Mouse (Mus musculus) kidney, embryonic 14.5 days (tissue): ENCODE data around the gene Kcnc4. TPM values are rescaled to one million over a fixed set of nuclear protein-coding genes. Genes with fewer than 3 reads are reported as not detected.

Experiments
- ATAC-seq: fragments of 200-750 bp; cut with Nextera tagmentation; 2 replicates; pipeline ENCODE4 v1.8.0; 2017; ENCODE audit warnings: moderate number of reproducible peaks, mild to moderate bottlenecking, moderate TSS enrichment, moderate library complexity; ENCODE audit not compliant: low FRiP score, low TSS enrichment
- H3K27ac ChIP-seq: fragments of 300-500 bp; sonication (generic); 2 replicates; pipeline ENCODE4 v1.5.1; 2014; ENCODE audit warnings: low read depth, mild to moderate bottlenecking, low read length, moderate library complexity, mixed read lengths
- H3K27me3 ChIP-seq: fragments of 300-500 bp; sonication (generic); 2 replicates; pipeline ENCODE4 v1.6.1; 2014; ENCODE audit warnings: mild to moderate bottlenecking, low read length; ENCODE audit not compliant: control insufficient read depth, insufficient read depth
- H3K36me3 ChIP-seq: fragments of 300-500 bp; sonication (generic); 2 replicates; pipeline ENCODE4 v1.6.1; 2014; ENCODE audit warnings: low read length, mixed read lengths; ENCODE audit not compliant: control insufficient read depth, insufficient read depth
- H3K4me1 ChIP-seq: fragments of 300-500 bp; sonication (generic); 2 replicates; pipeline ENCODE4 v1.6.1; 2014; ENCODE audit warnings: low read length, mixed read lengths; ENCODE audit not compliant: control insufficient read depth, insufficient read depth
- H3K4me2 ChIP-seq: fragments of 300-500 bp; sonication (generic); replicated peaks from 2 replicates; pipeline ENCODE4 v1.6.1; 2014; ENCODE audit warnings: low read depth, mild to moderate bottlenecking, low read length
- H3K4me3 ChIP-seq: fragments of 300-500 bp; sonication (generic); 2 replicates; pipeline ENCODE4 v1.5.1; 2014; ENCODE audit warnings: mild to moderate bottlenecking, low read length
- H3K9ac ChIP-seq: fragments of 300-500 bp; sonication (generic); 2 replicates; pipeline ENCODE4 v1.6.1; 2014; ENCODE audit warnings: low read depth, mild to moderate bottlenecking, low read length, moderate library complexity
- H3K9me3 ChIP-seq: fragments of 300-500 bp; sonication (generic); 2 replicates; pipeline ENCODE4 v1.6.1; 2016; ENCODE audit warnings: low read length; ENCODE audit not compliant: control insufficient read depth
- WGBS: fragments of 180-500 bp; shearing (Covaris S2); extraction: QIAGEN DNeasy Blood & Tissue Kit; methylation state at CpG from one replicate; pipeline ENCODE4 v1.1.7; 2014; 5-methylcytosine and 5-hydroxymethylcytosine counted together
- polyA plus RNA-seq: library from polyadenylated mRNA; unstranded; fragments of >200 nt; fragmentation: Nextera tagmentation; extraction: Ambion mirVana; gene quantifications from 2 replicates; pipeline ENCODE4 v1.2.1, GENCODE M21; 2014

Gene Kcnc4
- polyA plus RNA-seq, 1 experiment from 2014 or later, result 0.16 TPM

DNA sequence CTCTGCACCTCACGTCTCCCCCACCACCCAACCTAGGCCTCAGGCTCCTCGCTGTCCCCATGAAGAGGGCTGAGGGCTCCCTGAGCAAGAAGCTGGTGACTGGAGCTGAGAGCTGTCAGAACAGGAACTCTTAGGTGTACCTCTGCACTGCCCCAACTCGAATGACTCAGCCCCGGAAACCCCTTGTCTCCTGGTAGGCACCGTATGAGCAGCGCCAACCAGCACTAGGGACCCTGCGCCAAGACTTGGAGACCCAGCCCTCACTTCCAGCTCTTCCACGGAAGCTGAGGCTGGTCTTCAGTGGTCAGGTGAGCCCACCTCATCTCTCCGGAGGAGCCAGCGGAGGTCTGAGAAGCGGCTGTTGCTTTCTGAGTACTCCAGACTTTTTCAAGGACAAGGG lies 8.8 kb upstream of the Kcnc4 start:
- Histone ChIP-seq H3K4me1 (no peaks in the 10 kb centered on the region), H3K4me2 (no peak overlapping the region), H3K4me3 (no peak overlapping the region), H3K27me3 (peaks cover 21% of the 10 kb centered on the region; the same call in 1 of the 2 replicates), H3K36me3 (no peaks in the 10 kb centered on the region), H3K27ac (no peak overlapping the region), H3K9ac (no peak overlapping the region), H3K9me3 (no peaks in the 10 kb centered on the region)
- ATAC-seq, result no peak
- WGBS, result 88% methylated on average over 11 of the region's 11 CpGs

DNA sequence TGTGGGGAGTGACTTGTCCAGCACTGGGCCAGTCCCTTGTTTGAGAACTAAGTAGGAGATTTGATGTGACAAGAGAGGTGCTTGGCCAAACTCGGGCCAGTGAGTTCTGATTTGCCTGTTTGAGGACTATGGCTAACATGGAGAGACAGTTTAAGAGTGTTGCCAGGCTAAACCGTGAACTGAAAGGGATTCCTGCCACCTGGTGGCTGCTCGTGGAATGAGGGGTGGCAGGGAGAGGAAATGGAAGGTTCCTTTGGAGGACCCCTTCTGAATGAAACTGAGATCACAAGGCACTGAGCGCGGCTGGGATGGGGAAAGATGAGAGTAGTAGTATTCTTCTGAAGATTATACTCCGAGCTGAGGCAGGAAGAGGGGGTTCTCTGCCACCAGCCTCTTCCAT lies 7.2 kb upstream of the Kcnc4 start:
- Histone ChIP-seq H3K9me3 (no peaks in the 10 kb centered on the region), H3K9ac (no peak overlapping the region), H3K27me3 (peaks cover 29% of the 10 kb centered on the region), H3K4me1 (no peaks in the 10 kb centered on the region), H3K27ac (no peak overlapping the region), H3K4me3 (no peak overlapping the region), H3K36me3 (no peaks in the 10 kb centered on the region), H3K4me2 (no peak overlapping the region)
- no peak for ATAC-seq
- WGBS, result 5% methylated on average over 6 of the region's 6 CpGs

DNA sequence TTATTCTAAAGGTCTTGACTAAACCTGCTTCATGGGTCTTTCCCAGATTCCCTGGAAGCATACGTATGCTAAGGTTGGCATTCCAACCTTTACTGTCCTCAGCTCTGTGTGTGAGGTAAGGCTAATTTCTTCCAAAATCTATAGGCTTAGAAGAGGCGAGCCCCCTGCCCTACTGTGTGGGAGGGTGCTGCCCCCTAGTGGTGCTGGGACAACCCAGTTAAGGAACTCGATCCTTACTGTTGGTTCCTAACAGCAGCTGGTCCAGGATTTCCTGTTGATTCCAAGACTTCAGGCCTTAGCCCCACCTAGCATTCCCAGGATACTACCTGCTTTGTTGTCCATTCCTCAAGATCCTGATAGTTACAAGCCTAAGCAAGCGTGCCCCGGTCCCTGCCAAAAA lies 2.8 kb upstream of the Kcnc4 start:
- H3K4me3 ChIP-seq, result no peak overlapping the region
- no peak overlapping the region for H3K9ac ChIP-seq
- 12% methylated on average over 5 of the region's 5 CpGs for WGBS
- no peaks in the 10 kb centered on the region for H3K9me3 ChIP-seq
- 0 out of 2 replicates have a peak, but pooled peaks cover 4% of the 10 kb centered on the region for H3K4me1 ChIP-seq
- H3K27me3 ChIP-seq, result peaks cover 69% of the 10 kb centered on the region
- H3K4me2 ChIP-seq, result no peak overlapping the region
- no peaks in the 10 kb centered on the region for H3K36me3 ChIP-seq
- ATAC-seq, result peak; percentile 26; the same call in 1 of the 2 replicates
- no peak overlapping the region for H3K27ac ChIP-seq

DNA sequence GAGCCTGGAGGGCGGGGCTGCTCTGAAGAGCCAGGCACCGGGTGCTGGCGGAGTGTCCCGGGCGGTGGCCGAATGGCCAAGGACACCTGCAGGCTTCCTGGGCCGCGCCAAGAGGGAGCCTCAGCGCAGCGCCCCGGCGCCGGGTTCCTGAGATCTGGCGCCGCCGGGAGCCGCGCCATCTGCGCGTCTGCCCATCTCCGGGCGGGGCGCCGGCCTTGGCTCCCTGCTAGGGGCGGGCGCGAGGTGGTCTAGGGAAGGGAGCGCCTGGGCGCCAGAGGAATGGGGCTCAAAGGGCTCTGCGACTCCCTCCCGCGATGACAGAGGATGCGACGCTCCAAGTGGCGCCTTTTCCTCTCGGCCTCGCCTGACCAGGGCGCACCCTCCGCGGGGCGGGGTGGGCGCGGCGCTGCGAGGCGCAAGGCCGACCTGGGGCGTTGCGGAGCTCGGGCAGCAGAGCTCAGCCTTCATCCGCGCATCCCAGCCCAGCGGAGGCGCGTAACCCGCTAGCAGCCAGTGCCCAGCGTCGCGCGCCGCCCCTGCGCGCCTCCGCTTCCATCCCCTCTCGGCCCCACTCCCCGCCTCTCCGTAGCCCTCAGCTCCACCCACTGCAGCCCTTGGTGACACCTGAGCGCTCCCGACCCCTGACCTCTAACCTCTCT lies 550 bp upstream of the Kcnc4 start:
- no peaks in the 10 kb centered on the region for H3K36me3 ChIP-seq
- peak overlapping the region; percentile 94 for H3K4me2 ChIP-seq
- peak overlapping the region; percentile 53 for H3K4me3 ChIP-seq
- WGBS, result 1% methylated on average over 57 of the region's 69 CpGs
- ATAC-seq, result peak; percentile 40
- H3K9ac ChIP-seq, result peak overlapping the region; percentile 5; the same call in 1 of the 2 replicates
- H3K27ac ChIP-seq, result no peak overlapping the region
- peaks cover 89% of the 10 kb centered on the region for H3K27me3 ChIP-seq
- no peaks in the 10 kb centered on the region for H3K9me3 ChIP-seq
- H3K4me1 ChIP-seq, result 0 out of 2 replicates have a peak, but pooled peaks cover 4% of the 10 kb centered on the region

DNA sequence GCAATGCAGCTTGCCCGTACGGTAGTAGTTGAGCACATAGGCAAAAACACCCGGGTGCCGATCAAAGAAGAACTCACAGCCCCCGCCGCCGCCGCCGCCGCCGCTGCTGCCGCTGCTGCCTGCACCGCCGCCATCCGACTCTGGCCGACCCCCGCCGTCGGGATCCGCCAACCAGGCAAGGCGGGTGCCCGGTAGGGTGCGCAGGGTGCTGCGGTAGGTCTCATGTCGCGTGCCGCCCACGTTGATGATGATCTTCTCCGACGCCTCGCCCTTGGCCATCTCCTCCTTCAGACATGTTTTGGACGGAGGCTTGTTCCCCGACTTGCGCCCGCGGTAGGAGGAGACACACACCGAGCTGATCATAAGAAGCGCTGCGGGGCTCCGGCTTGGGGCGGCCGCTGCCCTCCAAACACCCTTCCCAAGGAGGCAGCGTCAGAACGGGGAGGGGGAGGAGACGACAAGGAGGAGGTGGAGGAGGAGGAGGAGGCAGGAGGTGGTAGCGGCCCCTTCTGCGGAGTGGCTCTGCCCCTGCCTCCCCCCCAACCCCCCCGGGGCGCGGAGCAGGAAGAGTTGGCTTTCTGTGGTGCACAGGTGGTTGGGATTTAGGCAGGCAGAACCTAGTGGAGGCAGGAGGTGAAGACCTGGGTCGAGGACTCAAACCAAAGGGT lies 690 bp downstream of the Kcnc4 start:
- Histone ChIP-seq H3K27ac (no peak overlapping the region), H3K9ac (no peak overlapping the region), H3K36me3 (no peaks in the 10 kb centered on the region), H3K4me1 (0 out of 2 replicates have a peak, but pooled peaks cover 4% of the 10 kb centered on the region), H3K9me3 (no peaks in the 10 kb centered on the region), H3K27me3 (peaks cover 78% of the 10 kb centered on the region), H3K4me3 (peak overlapping the region; percentile 53), H3K4me2 (peak overlapping the region; percentile 94)
- ATAC-seq, result no peak
- WGBS, result 1% methylated on average over 51 of the region's 51 CpGs

DNA sequence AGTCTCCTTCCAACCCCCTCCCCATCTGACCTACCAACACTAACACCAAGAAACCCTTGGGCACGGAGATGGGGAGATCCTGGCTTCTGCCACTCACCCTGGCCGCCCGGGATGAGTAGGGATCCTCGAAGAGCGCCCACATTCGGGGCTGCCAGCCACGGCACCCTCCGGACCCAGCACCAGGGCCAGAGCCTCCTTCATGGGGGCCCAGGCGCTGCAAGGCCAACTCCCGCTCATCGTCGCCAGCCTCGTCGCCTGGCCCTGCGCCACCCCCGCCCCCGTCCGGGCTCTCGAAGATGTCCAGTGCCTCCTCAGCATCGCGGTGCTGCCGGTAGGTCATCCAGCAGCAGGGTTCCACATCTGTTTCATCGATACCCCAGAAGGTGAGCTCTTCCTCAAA lies 1.2 kb downstream of the Kcnc4 start:
- Histone ChIP-seq H3K9ac (no peak overlapping the region), H3K27ac (no peak overlapping the region), H3K27me3 (peaks cover 74% of the 10 kb centered on the region), H3K9me3 (no peaks in the 10 kb centered on the region), H3K36me3 (no peaks in the 10 kb centered on the region), H3K4me1 (0 out of 2 replicates have a peak, but pooled peaks cover 4% of the 10 kb centered on the region), H3K4me2 (peak overlapping the region; percentile 94), H3K4me3 (peak overlapping the region; percentile 53)
- 3% methylated on average over 23 of the region's 23 CpGs for WGBS
- ATAC-seq, result no peak

DNA sequence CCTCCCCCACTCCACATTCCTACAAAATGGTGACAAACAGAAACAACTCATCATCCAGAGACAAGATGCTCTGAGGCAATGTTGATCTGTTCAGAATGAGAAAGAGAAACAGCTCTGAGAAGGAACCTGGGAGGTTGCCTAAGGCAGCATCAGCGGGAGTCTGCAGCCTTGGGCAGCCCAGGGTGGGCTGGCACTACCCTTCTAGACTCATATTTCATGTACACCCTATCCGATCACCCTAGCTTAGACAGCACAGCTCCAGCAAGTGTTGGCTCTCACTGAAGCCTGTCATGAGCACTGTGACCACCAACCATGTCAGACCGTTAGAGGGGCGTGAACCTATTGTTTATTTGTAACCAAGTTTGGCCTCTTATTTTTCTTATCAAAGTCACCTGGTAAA lies 5.1 kb downstream of the Kcnc4 start:
- 45% methylated on average over 4 of the region's 4 CpGs for WGBS
- Histone ChIP-seq H3K9ac (no peak overlapping the region), H3K4me1 (0 out of 2 replicates have a peak, but pooled peaks cover 4% of the 10 kb centered on the region), H3K36me3 (no peaks in the 10 kb centered on the region), H3K4me3 (no peak overlapping the region), H3K27ac (no peak overlapping the region), H3K9me3 (no peaks in the 10 kb centered on the region), H3K27me3 (peaks cover 44% of the 10 kb centered on the region), H3K4me2 (no peak overlapping the region)
- ATAC-seq, result no peak

DNA sequence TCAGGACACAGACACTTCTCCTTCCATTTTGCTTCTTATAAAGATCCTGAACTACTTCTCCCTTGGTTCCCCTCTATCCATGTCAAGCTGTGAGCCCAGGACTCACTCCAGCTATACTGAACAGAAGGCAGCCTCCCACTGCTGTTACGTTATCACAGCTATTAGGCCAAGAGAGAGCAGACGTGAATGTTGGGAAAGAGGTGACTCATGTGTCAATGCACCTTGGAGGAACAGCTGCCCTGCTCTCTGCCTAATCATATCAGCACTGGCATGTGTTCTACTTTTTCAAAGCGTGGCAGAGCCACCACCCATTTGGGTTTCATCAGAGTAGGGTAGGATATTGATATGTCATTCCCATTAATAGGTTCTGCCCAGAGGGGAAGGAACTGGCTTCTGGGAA lies 12.5 kb downstream of the Kcnc4 start:
- Histone ChIP-seq H3K36me3 (no peaks in the 10 kb centered on the region), H3K9ac (no peak overlapping the region), H3K27me3 (no peaks in the 10 kb centered on the region), H3K4me1 (no peaks in the 10 kb centered on the region), H3K9me3 (no peaks in the 10 kb centered on the region), H3K27ac (no peak overlapping the region), H3K4me2 (no peak overlapping the region), H3K4me3 (no peak overlapping the region)
- no peak for ATAC-seq
- 67% methylated on average over 3 of the region's 3 CpGs for WGBS

DNA sequence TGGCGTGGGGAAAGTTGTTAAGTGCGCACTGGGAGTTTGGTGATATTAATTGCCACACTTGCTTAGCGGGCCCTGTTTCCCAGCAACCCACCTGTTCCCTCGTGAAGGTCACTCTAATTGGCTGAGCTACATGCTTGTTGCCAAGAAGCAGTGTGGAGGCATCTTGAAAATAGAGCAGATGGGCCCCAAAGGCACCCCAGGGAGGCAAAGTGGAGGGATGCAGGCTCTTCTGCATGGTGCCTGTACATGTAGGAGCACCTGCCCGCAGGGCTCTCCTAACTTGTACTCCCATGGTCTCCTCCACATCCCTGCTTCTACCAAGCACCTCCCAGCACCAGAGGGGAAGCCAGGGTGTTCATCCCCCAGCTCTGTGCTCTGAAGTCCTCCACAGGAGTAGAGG lies 15.5 kb downstream of the Kcnc4 start:
- 80% methylated on average over 5 of the region's 5 CpGs for WGBS
- no peaks in the 10 kb centered on the region for H3K36me3 ChIP-seq
- no peaks in the 10 kb centered on the region for H3K4me1 ChIP-seq
- no peaks in the 10 kb centered on the region for H3K9me3 ChIP-seq
- ATAC-seq, result no peak
- no peaks in the 10 kb centered on the region for H3K27me3 ChIP-seq
- no peak overlapping the region for H3K27ac ChIP-seq
- H3K4me3 ChIP-seq, result no peak overlapping the region
- no peak overlapping the region for H3K9ac ChIP-seq
- no peak overlapping the region for H3K4me2 ChIP-seq
